Mouse (Mus musculus) limb, embryonic 13.5 days (tissue): Measurements from ENCODE around the gene Anks1b. TPM values are rescaled to one million over a fixed set of nuclear protein-coding genes. Genes with fewer than 3 reads are reported as not detected.
A peak's percentile ranks its signal among the peaks of the same experiment; 100 is the strongest.

Experiments
- ATAC-seq: fragments of 200-750 bp; cut with Nextera tagmentation; 2 replicates; pipeline ENCODE4 v1.8.0; 2017; ENCODE audit warnings: low read depth, moderate number of reproducible peaks, moderate TSS enrichment; ENCODE audit not compliant: low FRiP score
- H3K27ac ChIP-seq: fragments of 300-500 bp; sonication (generic); 2 replicates; pipeline ENCODE4 v1.5.1; 2015; ENCODE audit warnings: inconsistent platforms, mild to moderate bottlenecking, moderate library complexity
- H3K27me3 ChIP-seq: fragments of 300-500 bp; sonication (generic); 2 replicates; pipeline ENCODE4 v1.6.1; 2015; ENCODE audit warnings: mild to moderate bottlenecking, inconsistent platforms
- H3K36me3 ChIP-seq: fragments of 300-500 bp; sonication (generic); 2 replicates; pipeline ENCODE4 v1.6.1; 2015; ENCODE audit warnings: inconsistent platforms, mild to moderate bottlenecking, moderate library complexity
- H3K4me1 ChIP-seq: fragments of 300-500 bp; sonication (generic); 2 replicates; pipeline ENCODE4 v1.6.1; 2015; ENCODE audit warnings: inconsistent platforms
- H3K4me2 ChIP-seq: fragments of 300-500 bp; sonication (generic); replicated peaks from 2 replicates; pipeline ENCODE4 v1.6.1; 2015; ENCODE audit warnings: inconsistent platforms, mild to moderate bottlenecking, moderate library complexity
- H3K4me3 ChIP-seq: fragments of 300-500 bp; sonication (generic); 2 replicates; pipeline ENCODE4 v1.5.1; 2015; ENCODE audit warnings: moderate library complexity, mild to moderate bottlenecking, inconsistent platforms
- H3K9ac ChIP-seq: fragments of 300-500 bp; sonication (generic); 2 replicates; pipeline ENCODE4 v1.6.1; 2015; ENCODE audit warnings: mild to moderate bottlenecking, inconsistent platforms
- H3K9me3 ChIP-seq: fragments of 300-500 bp; sonication (generic); 2 replicates; pipeline ENCODE4 v1.6.1; 2016; ENCODE audit warnings: inconsistent platforms
- WGBS: fragments of 180-500 bp; shearing (Covaris S2); methylation state at CpG from one replicate; pipeline ENCODE4 v1.1.7; 2015; 5-methylcytosine and 5-hydroxymethylcytosine counted together
- polyA plus RNA-seq: library from polyadenylated mRNA; unstranded; fragments of >200 nt; fragmentation: Nextera tagmentation; extraction: Ambion mirVana; gene quantifications from 2 replicates; pipeline ENCODE4 v1.2.1, GENCODE M21; 2015

The Anks1b gene
- polyA plus RNA-seq, 1 experiment from 2014 or later: 2.9 TPM

DNA sequence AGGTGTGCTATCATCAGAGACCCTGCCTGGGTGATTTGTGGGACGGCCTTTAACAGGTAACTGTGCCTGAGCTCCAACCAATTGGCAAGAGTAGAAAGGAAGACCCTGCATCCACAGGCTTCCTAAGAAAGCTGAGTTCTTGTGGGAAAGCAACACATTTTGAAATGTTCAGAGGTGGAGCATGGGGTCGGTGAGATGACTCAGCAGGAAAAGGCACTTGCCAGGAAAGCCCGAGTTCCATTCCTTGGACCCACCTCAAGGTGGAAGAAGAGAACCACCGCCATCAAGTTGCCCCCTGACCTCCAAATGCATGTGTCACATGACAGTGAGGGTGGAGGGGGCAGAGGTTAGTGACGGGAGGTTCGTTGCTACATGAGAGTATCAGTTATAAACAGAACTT lies 1101.2 kb downstream of the Anks1b start:
- H3K9ac ChIP-seq: no peak overlapping the region
- 82% methylated on average over 6 of the region's 6 CpGs for WGBS
- H3K36me3 ChIP-seq: no peaks in the 10 kb centered on the region
- no peak for ATAC-seq
- no peak overlapping the region for H3K4me3 ChIP-seq
- H3K27me3 ChIP-seq: peaks cover 15% of the 10 kb centered on the region
- no peak overlapping the region for H3K27ac ChIP-seq
- no peaks in the 10 kb centered on the region for H3K9me3 ChIP-seq
- H3K4me1 ChIP-seq: peaks cover 12% of the 10 kb centered on the region
- H3K4me2 ChIP-seq: no peak overlapping the region

DNA sequence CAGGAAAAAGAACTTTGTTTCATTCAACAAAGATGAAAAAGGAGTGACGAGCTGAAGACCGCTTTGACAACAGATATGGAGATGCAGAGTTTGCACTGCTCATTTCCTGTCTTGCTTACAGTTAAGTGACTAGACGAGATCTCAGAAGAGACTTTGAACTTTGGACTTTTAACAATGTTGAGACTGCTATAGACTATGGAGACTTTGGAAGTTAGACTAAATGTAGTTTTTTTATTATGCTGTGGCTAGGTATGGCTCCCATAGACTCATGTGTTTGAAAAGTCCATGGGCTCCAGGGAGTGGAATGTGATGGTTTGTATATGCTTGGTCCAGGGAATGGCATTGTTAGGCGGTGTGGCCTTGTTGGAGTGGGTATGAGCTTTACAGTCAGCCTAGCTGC lies 1108.5 kb downstream of the Anks1b start:
- H3K9me3 ChIP-seq: no peaks in the 10 kb centered on the region
- ATAC-seq: no peak
- H3K27ac ChIP-seq: no peak overlapping the region

DNA sequence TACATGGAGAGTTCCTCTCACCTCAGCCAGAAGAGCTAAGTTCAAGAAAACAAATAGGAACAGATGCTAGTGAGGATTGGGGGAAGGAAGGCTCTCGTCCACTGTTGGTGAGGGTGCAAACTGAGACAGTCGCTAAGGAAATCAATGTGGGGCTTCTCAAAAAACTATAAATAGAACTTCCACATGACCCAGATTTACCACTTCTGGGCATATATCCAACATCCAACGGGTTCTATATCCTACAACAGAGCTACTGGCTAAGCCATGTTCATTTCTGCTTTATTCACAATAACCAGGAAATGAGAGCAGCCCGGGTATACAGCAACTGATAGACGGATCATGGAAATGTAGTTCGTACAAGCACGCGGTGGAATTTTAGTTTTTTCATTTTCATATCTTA lies 1109.7 kb downstream of the Anks1b start:
- H3K9ac ChIP-seq: no peak overlapping the region
- H3K27ac ChIP-seq: no peak overlapping the region
- H3K4me2 ChIP-seq: no peak overlapping the region
- H3K9me3 ChIP-seq: no peaks in the 10 kb centered on the region
- H3K36me3 ChIP-seq: 0 out of 2 replicates have a peak, but pooled peaks cover 7% of the 10 kb centered on the region
- no peak for ATAC-seq
- no peaks in the 10 kb centered on the region for H3K4me1 ChIP-seq
- 64% methylated on average over 8 of the region's 8 CpGs for WGBS
- H3K4me3 ChIP-seq: no peak overlapping the region
- no peaks in the 10 kb centered on the region for H3K27me3 ChIP-seq

More for the DNA sequence above, 1108.5 kb downstream of the Anks1b start:
- no peak overlapping the region for H3K9ac ChIP-seq
- H3K27me3 ChIP-seq: no peaks in the 10 kb centered on the region
- WGBS: 93% methylated on average over 4 of the region's 4 CpGs
- H3K4me2 ChIP-seq: no peak overlapping the region
- no peaks in the 10 kb centered on the region for H3K4me1 ChIP-seq
- 0 out of 2 replicates have a peak, but pooled peaks cover 7% of the 10 kb centered on the region for H3K36me3 ChIP-seq
- no peak overlapping the region for H3K4me3 ChIP-seq

DNA sequence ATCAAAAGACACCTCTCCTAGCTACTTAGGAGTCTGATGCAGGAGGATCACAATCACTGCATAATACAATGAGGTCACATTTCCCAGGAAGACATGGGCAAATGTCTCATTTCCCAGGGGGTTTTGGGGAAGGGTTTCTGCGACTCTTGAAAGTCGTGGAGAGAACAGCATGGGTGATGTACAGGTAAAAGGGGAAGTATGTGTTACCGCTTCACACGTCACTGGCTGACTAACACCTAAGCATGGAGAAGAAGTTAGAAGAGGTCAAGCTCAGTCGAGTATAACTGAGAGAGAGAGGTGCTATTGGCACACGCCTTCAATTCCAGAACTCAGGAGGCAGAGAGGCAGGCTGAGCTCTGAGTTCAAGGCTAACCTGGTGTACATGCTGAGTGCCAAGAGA lies 1117.0 kb downstream of the Anks1b start:
- no peak for ATAC-seq
- peaks cover 43% of the 10 kb centered on the region for H3K36me3 ChIP-seq
- 87% methylated on average over 6 of the region's 6 CpGs for WGBS

DNA sequence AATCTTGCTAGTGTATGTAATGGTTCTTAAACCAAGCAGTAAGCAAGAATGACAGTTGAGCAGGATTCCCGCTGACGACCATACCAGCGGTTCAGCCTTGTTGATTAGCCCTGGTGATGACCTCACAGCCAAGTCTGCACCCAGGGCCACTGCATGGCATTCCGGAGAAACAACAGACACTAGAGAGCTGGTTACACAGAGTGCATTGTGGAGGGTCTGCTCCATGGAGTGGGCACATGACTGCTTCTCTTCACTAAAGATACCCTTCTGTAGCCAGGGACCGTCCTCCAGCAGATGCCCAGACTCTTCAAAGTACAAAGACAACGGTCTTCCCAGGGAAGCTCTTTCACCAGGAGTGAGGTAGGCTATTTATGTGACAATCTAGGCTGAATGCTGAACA lies 1118.9 kb downstream of the Anks1b start:
- 92% methylated on average over 6 of the region's 6 CpGs for WGBS
- no peak overlapping the region for H3K4me2 ChIP-seq
- no peaks in the 10 kb centered on the region for H3K4me1 ChIP-seq
- H3K27me3 ChIP-seq: no peaks in the 10 kb centered on the region
- H3K4me3 ChIP-seq: no peak overlapping the region
- peaks cover 59% of the 10 kb centered on the region for H3K36me3 ChIP-seq
- H3K27ac ChIP-seq: no peak overlapping the region
- no peak overlapping the region for H3K9ac ChIP-seq
- H3K9me3 ChIP-seq: no peaks in the 10 kb centered on the region
- ATAC-seq: no peak

More for the DNA sequence above, 1117.0 kb downstream of the Anks1b start:
- no peaks in the 10 kb centered on the region for H3K4me1 ChIP-seq
- H3K27ac ChIP-seq: no peak overlapping the region
- H3K9me3 ChIP-seq: no peaks in the 10 kb centered on the region
- H3K27me3 ChIP-seq: no peaks in the 10 kb centered on the region
- H3K9ac ChIP-seq: no peak overlapping the region
- no peak overlapping the region for H3K4me3 ChIP-seq
- no peak overlapping the region for H3K4me2 ChIP-seq

DNA sequence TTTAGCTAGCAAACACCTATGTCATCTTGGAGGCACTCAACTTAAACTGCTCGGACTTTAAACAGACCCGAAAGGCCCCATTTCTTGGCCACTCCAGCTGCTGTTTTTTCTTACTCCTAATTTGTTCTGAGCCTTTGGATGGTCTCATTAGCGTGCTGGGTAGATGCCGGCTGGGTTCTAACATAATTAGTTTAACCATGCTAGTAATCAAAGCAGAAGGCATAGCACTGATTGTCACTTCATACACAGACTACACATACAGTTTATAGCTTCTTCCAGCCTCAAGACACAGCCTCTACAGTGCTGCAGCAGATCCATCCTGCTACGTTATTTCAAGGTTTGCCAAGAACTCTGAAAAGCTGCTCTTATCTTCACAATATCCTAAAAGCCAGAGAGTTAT lies 1120.6 kb downstream of the Anks1b start:
- Histone ChIP-seq H3K4me3 (no peak overlapping the region), H3K27ac (no peak overlapping the region), H3K9me3 (no peaks in the 10 kb centered on the region), H3K4me2 (no peak overlapping the region), H3K27me3 (no peaks in the 10 kb centered on the region), H3K36me3 (peaks cover 65% of the 10 kb centered on the region), H3K4me1 (no peaks in the 10 kb centered on the region), H3K9ac (no peak overlapping the region)
- 64% methylated on average over 5 of the region's 5 CpGs for WGBS
- no peak for ATAC-seq

DNA sequence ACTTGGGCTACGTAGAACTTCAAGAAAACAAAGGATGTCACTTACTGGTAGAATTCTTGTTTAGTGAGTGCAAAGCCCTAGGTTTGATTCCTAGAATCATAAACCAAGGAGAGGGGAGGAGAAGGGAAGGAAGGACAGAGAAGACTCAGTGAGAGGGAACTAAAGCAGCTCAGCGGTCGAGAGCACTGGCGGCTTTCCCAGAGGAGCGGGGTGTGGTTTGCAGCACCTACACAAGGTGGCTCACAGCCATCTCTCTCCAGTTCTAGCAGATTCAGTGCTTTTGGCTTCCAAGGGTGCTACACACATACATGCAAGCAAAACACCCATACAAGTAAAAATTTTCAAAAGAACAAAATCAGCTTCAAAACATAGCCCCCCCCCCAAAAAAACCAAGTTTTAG lies 1126.6 kb downstream of the Anks1b start:
- no peaks in the 10 kb centered on the region for H3K27me3 ChIP-seq
- no peak for ATAC-seq
- no peak overlapping the region for H3K9ac ChIP-seq
- no peaks in the 10 kb centered on the region for H3K9me3 ChIP-seq
- H3K4me1 ChIP-seq: no peaks in the 10 kb centered on the region
- no peak overlapping the region for H3K27ac ChIP-seq
- H3K4me2 ChIP-seq: no peak overlapping the region
- peaks cover 54% of the 10 kb centered on the region for H3K36me3 ChIP-seq
- 81% methylated on average over 5 of the region's 5 CpGs for WGBS
- no peak overlapping the region for H3K4me3 ChIP-seq

DNA sequence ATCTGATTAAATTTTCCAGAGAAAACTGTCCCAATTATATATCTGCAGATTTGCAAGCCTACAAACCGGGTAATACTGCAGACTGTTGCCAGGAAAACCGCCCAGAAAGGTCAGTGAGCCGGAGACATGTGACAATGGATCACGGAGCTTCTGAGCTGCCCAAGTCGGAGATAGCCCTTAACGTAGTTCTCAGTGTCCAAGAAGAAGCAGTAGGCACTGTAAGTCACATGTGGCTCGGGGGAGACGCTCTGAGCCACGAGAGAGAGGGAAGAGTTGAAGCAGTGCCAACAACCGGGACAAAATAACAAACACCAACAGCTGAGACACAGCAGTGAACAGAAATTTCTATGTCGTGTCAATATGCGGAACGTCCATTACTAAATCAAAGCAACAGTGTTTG lies 1128.1 kb downstream of the Anks1b start:
- Histone ChIP-seq H3K27me3 (no peaks in the 10 kb centered on the region), H3K9ac (no peak overlapping the region), H3K4me1 (no peaks in the 10 kb centered on the region), H3K4me2 (no peak overlapping the region), H3K36me3 (peaks cover 39% of the 10 kb centered on the region), H3K27ac (no peak overlapping the region), H3K4me3 (no peak overlapping the region), H3K9me3 (no peaks in the 10 kb centered on the region)
- no peak for ATAC-seq
- 81% methylated on average over 13 of the region's 13 CpGs for WGBS

DNA sequence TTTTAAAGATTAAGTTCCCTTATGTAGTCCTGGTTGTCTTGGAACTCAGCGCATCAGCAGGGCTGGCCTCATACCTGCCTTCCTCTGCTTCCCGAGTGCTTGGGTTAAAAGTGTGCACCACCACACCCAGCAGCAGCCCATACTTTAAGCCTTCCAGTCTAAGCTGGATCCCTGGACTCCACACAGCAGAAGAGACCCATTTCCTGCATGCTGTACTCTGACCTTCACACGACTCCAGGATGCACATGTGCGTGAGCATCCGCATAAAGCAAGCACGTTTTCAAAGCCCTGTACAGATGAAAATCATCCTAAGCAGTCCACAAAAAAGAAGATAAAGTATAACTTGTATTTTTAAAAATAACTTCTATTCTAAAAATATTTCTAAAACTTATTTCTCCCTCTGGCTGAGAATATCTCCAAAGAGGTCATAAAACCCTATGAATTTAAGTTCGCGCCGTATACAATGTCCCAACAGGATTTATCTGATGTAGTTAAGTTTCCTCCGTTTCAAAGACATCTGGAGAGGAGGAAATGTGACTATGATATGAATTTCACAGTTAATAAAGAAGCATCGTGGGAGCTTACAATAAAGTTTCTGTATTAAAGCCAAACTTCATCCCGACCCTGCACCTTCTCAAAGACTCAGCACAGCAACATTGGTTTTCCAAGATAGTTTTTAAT lies 1132.7 kb downstream of the Anks1b start:
- H3K36me3 ChIP-seq: peaks cover 32% of the 10 kb centered on the region
- H3K9me3 ChIP-seq: no peaks in the 10 kb centered on the region
- peak; percentile 85 for ATAC-seq
- peak overlapping the region; percentile 48; the same call in 1 of the 2 replicates for H3K27ac ChIP-seq
- H3K4me2 ChIP-seq: no peak overlapping the region
- no peaks in the 10 kb centered on the region for H3K27me3 ChIP-seq
- 64% methylated on average over 12 of the region's 12 CpGs for WGBS
- no peaks in the 10 kb centered on the region for H3K4me1 ChIP-seq
- H3K9ac ChIP-seq: no peak overlapping the region
- H3K4me3 ChIP-seq: no peak overlapping the region

Other genes with a start within 250 kb of the Anks1b start
- gene Scyl2, start 187.2 kb upstream of the Anks1b start, polyA plus RNA-seq: 7.4 and 8.0 TPM in 2 replicates
- 41.2 and 41.8 TPM in 2 replicates for gene Actr6, start 141.2 kb upstream of the Anks1b start, polyA plus RNA-seq
- gene Uhrf1bp1l, start 128.5 kb upstream of the Anks1b start, polyA plus RNA-seq: 26.3 and 28.0 TPM in 2 replicates